Mouse (Mus musculus) 3134 (cell line): ENCODE data around the gene Ccz1.

Experiments used
- DNase-seq: peaks from one replicate; pipeline ENCODE4 v3.0.0-alpha.2; 2011; ENCODE audit warnings: low spot score; ENCODE audit not compliant: insufficient read length; ENCODE audit errors: extremely low read depth

The Ccz1 gene

DNA sequence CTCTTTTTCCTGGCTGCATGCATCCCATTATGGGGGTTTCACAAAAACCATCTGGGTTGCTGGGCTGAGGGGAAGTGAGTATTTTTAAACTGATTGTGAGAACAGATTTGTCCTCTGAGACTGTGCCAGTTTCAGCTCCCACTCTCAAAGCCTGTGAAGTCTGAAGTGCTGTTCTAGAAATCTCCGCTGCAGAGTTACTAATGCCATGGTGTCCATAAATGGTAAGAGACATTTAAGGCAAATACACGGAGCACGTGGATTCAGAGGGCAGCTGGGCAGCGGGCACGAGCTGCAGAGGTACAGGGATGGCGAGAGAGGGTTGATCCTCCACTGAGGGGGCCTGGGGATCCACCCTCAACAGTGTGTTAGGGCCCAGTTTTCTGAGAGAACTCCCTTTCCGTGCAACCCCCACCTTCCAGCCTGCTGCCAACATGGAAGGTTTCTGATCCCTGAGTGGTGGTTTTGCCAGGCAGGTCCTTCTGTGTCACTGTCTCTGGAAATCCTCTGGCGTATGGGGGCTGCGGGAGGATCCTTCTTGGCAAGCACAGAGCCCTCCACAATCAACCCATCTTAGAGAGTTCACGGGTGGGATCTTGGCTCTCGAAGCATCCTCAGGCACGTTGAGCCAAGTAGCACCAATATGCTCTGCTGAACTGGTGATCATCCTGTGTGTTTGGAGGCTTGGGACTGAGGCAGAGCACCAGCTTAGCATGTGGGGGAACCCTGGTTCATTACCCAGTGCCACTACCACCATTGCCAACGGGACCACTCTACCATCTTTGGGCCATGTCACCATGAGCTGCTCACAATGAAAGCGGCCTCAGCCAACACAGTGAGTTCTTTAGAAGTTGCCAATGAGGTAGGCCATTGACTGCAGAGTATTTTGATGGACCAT, 71.2 kb downstream of the Ccz1 start:
- no peak for DNase-seq

DNA sequence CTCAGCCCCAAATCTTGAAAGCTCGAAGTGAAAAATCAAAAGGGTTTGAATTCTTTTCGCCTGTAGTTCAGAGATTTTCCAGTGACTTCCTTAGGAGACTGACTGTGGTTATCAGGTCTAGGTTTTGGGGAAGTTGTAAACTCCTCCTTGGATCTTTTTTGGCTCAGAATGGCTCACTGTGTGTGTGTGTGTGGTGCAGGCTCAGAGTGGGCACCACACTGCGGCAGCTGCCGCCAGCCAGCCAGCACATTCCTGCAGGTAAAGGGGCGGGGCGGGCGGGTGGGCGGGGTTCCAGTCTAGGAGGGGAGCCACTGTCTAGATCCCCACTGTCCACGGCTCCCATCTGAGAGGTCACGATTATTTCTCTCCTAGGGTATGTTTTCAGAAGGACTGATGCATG, 73.1 kb downstream of the Ccz1 start:
- no peak for DNase-seq
